Mouse (Mus musculus) G1E (cell line): ENCODE results near the gene Hoxb6. TPM values are rescaled to one million over a fixed set of nuclear protein-coding genes. Genes with fewer than 3 reads are reported as not detected.

Experiments
- ATAC-seq: 2 replicates; pipeline ENCODE4 v1.8.0; 2016; ENCODE audit warnings: mild to moderate bottlenecking; ENCODE audit not compliant: insufficient number of reproducible peaks, poor library complexity, low FRiP score, severe bottlenecking; ENCODE audit errors: extremely low read depth
- DNase-seq: peaks from one replicate; pipeline ENCODE4 v3.0.0; 2012; ENCODE audit warnings: low spot score
- H3K27me3 ChIP-seq: 2 replicates; pipeline ENCODE4 v1.6.1; 2012; ENCODE audit warnings: mild to moderate bottlenecking, low read length, inconsistent platforms; ENCODE audit not compliant: insufficient read depth
- H3K36me3 ChIP-seq: replicated peaks from 2 replicates; pipeline ENCODE3; 2012; ENCODE audit warnings: mild to moderate bottlenecking, inconsistent platforms
- H3K4me1 ChIP-seq: 2 replicates; pipeline ENCODE4 v1.6.1; 2012; ENCODE audit warnings: low read depth, low read length, inconsistent platforms, mixed read lengths; ENCODE audit not compliant: insufficient read depth
- H3K4me3 ChIP-seq: 2 replicates; pipeline ENCODE4 v1.5.1; 2012; ENCODE audit warnings: low read depth, mild to moderate bottlenecking, inconsistent platforms, low read length, moderate library complexity, mixed read lengths
- H3K9me3 ChIP-seq: replicated peaks from 2 replicates; pipeline ENCODE4 v1.6.1; 2012; ENCODE audit warnings: inconsistent platforms
- CTCF ChIP-seq: IDR thresholded peaks from 2 replicates; pipeline ENCODE4 v1.5.1; 2012; ENCODE audit warnings: low read depth, low read length, inconsistent platforms, mixed read lengths
- GATA1 ChIP-seq: IDR thresholded peaks from 2 replicates; pipeline ENCODE4 v1.6.1; 2012; ENCODE audit warnings: borderline replicate concordance, low read length, inconsistent platforms, mixed read lengths
- GATA2 ChIP-seq: IDR thresholded peaks from 2 replicates; pipeline ENCODE4 v1.6.1; 2012; ENCODE audit warnings: low read depth, low read length, inconsistent platforms, borderline replicate concordance
- POLR2AphosphoS5 ChIP-seq: IDR thresholded peaks from 2 replicates; pipeline ENCODE4 v1.6.1; 2012; ENCODE audit warnings: low read depth, low read length, inconsistent platforms; ENCODE audit not compliant: insufficient replicate concordance
- TAL1 ChIP-seq: conservative IDR thresholded peaks from 2 replicates; pipeline ENCODE4 v1.6.1; 2012; ENCODE audit warnings: low read depth, low read length, inconsistent platforms, mixed read lengths
- polyA plus RNA-seq: library from polyadenylated mRNA; stranded (reverse); fragments of >175 nt; gene quantifications from 2 replicates; pipeline ENCODE4 v1.2.3, GENCODE M21; 2012
- total RNA-seq, 2 experiments: library from RNA; stranded (forward) in 1 of 2; stranded (reverse) in 1 of 2; fragments of 200-1000 nt in 1 of 2; fragments of >200 nt in 1 of 2; fragmentation: Nextera tagmentation in 1 of 2; gene quantifications; 2 replicates each; pipeline ENCODE4 v1.2.3; 2014 to 2017

Gene Hoxb6
- total and polyA plus RNA-seq, 3 experiments = 0.26 TPM; not detected in 2

GRCm38 (mm10) chr11:96284774-96285734, 7.2 kb upstream of the Hoxb6 start:
- peaks cover 83% of the 10 kb centered on the region for H3K27me3 ChIP-seq
- H3K4me3 ChIP-seq = no peak overlapping the region
- ATAC-seq = no peak

GRCm38 (mm10) chr11:96285771-96286738, 6.2 kb upstream of the Hoxb6 start, which contains the start of gene Hoxb7:
Hoxb7 (plus strand) TSS chr11:96286623.
- no peaks in the 10 kb centered on the region for H3K4me1 ChIP-seq
- TF ChIP-seq TAL1 = no peak
- no peak for TF ChIP-seq GATA1
- TF ChIP-seq POLR2AphosphoS5 = no peak
- no peak for TF ChIP-seq CTCF
- no peak for TF ChIP-seq GATA2
- H3K4me3 ChIP-seq = no peak within 1 kb of the TSS
- H3K9me3 ChIP-seq = no peaks in the 10 kb centered on the region
- no peaks in the 10 kb centered on the region for H3K36me3 ChIP-seq
- ATAC-seq = no peak
- DNase-seq = no peak
- H3K27me3 ChIP-seq = peaks cover 81% of the 10 kb centered on the region

More at GRCm38 (mm10) chr11:96284774-96285734, 7.2 kb upstream of the Hoxb6 start:
- no peak for DNase-seq
- no peak for TF ChIP-seq GATA1
- Histone ChIP-seq H3K36me3 (no peaks in the 10 kb centered on the region), H3K4me1 (no peaks in the 10 kb centered on the region), H3K9me3 (no peaks in the 10 kb centered on the region)

- Histone ChIP-seq H3K27me3 (peaks cover 80% of the 10 kb centered on the region), H3K4me1 (no peaks in the 10 kb centered on the region), H3K9me3 (no peaks in the 10 kb centered on the region), H3K36me3 (no peaks in the 10 kb centered on the region), H3K4me3 (no peak overlapping the region)
- ATAC-seq (no peak), DNase-seq (no peak)
- TF ChIP-seq POLR2AphosphoS5 (no peak), CTCF (no peak), GATA2 (no peak), TAL1 (no peak), GATA1 (no peak)
These were observed 5.4 kb upstream of the Hoxb6 start for GRCm38 (mm10) chr11:96286739-96287385.

- ATAC-seq (no peak), DNase-seq (no peak)
- Histone ChIP-seq H3K36me3 (no peaks in the 10 kb centered on the region), H3K9me3 (no peaks in the 10 kb centered on the region), H3K27me3 (peaks cover 80% of the 10 kb centered on the region), H3K4me3 (no peak overlapping the region), H3K4me1 (no peaks in the 10 kb centered on the region)
- TF ChIP-seq GATA2 = no peak
- TF ChIP-seq GATA1 = no peak
- no peak for TF ChIP-seq TAL1
- no peak for TF ChIP-seq CTCF
- TF ChIP-seq POLR2AphosphoS5 = no peak
These were observed 4.9 kb upstream of the Hoxb6 start for GRCm38 (mm10) chr11:96287411-96287810.

- no peaks in the 10 kb centered on the region for H3K4me1 ChIP-seq
- ATAC-seq = no peak
- no peaks in the 10 kb centered on the region for H3K36me3 ChIP-seq
- no peak overlapping the region for H3K4me3 ChIP-seq
- peaks cover 84% of the 10 kb centered on the region for H3K27me3 ChIP-seq
- H3K9me3 ChIP-seq = no peaks in the 10 kb centered on the region
- no peak for DNase-seq
- TF ChIP-seq TAL1 (no peak), POLR2AphosphoS5 (no peak), GATA1 (no peak), GATA2 (no peak), CTCF (no peak)
These were observed 3.6 kb upstream of the Hoxb6 start for GRCm38 (mm10) chr11:96288455-96289221.
